Mouse (Mus musculus): Measurements from ENCODE around the gene Tmem201. TPM values are rescaled to one million over a fixed set of nuclear protein-coding genes. Genes with fewer than 3 reads are reported as not detected.
A peak's percentile ranks its signal among the peaks of the same experiment; 100 is the strongest.

Gene Tmem201
- polyA plus RNA-seq (2015; fragmentation: Nextera tagmentation; extraction: Ambion mirVana): 44.2 and 53.3 TPM in 2 replicates

GRCm38 (mm10) chr4:149737383-149738324 lies at the start of gene Tmem201:
Tmem201 (minus strand) TSS chr4:149738044.
- peak; percentile 91 for ATAC-seq (ENCODE audit: low FRiP score, low read depth)
- WGBS: under 1% methylated on average over 96 of the region's 97 CpGs
- H3K4me3 ChIP-seq: peak within 1 kb of the TSS; percentile 78
- peaks cover 11% of the 10 kb centered on the region for H3K36me3 ChIP-seq
- H3K4me1 ChIP-seq (replicated peaks): peaks cover 53% of the 10 kb centered on the region
- H3K27ac ChIP-seq (replicated peaks): peak within 1 kb of the TSS; percentile 84
- H3K9me3 ChIP-seq: no peaks in the 10 kb centered on the region
- H3K4me2 ChIP-seq: peak within 1 kb of the TSS; percentile 82
- no peaks in the 10 kb centered on the region for H3K27me3 ChIP-seq
- peak within 1 kb of the TSS; percentile 79 for H3K9ac ChIP-seq

GRCm38 (mm10) chr4:149784901-149785300 lies 47.1 kb upstream of the Tmem201 start:
- WGBS: 86% methylated on average over 5 of the region's 5 CpGs
- ATAC-seq (ENCODE audit: low FRiP score, low read depth): no peak
- no peak overlapping the region for H3K4me2 ChIP-seq
- H3K9ac ChIP-seq: no peak overlapping the region
- no peak overlapping the region for H3K27ac ChIP-seq (replicated peaks)
- H3K4me3 ChIP-seq: no peak overlapping the region
- H3K9me3 ChIP-seq: no peaks in the 10 kb centered on the region
- H3K4me1 ChIP-seq (replicated peaks): peaks cover 3% of the 10 kb centered on the region; the same call in 1 of the 2 replicates
- no peaks in the 10 kb centered on the region for H3K27me3 ChIP-seq
- H3K36me3 ChIP-seq: no peaks in the 10 kb centered on the region

GRCm38 (mm10) chr4:149784371-149784770 lies 46.5 kb upstream of the Tmem201 start:
- Histone ChIP-seq H3K4me1 (replicated peaks) (no peaks in the 10 kb centered on the region), H3K4me2 (no peak overlapping the region), H3K9me3 (no peaks in the 10 kb centered on the region), H3K27ac (replicated peaks) (no peak overlapping the region), H3K27me3 (no peaks in the 10 kb centered on the region), H3K4me3 (no peak overlapping the region), H3K9ac (no peak overlapping the region), H3K36me3 (no peaks in the 10 kb centered on the region)
- ATAC-seq (ENCODE audit: low FRiP score, low read depth): no peak
- 89% methylated on average over 9 of the region's 9 CpGs for WGBS

GRCm38 (mm10) chr4:149782975-149783374 lies 45.1 kb upstream of the Tmem201 start:
- H3K27me3 ChIP-seq: no peaks in the 10 kb centered on the region
- no peak overlapping the region for H3K4me2 ChIP-seq
- WGBS: 68% methylated on average over 8 of the region's 8 CpGs
- no peak overlapping the region; the same call in 1 of the 2 replicates for H3K27ac ChIP-seq (replicated peaks)
- no peaks in the 10 kb centered on the region for H3K9me3 ChIP-seq
- no peaks in the 10 kb centered on the region for H3K36me3 ChIP-seq
- H3K4me3 ChIP-seq: no peak overlapping the region
- no peak for ATAC-seq (ENCODE audit: low FRiP score, low read depth)
- no peaks in the 10 kb centered on the region for H3K4me1 ChIP-seq (replicated peaks)
- H3K9ac ChIP-seq: no peak overlapping the region

- H3K27me3 ChIP-seq: no peaks in the 10 kb centered on the region
- H3K36me3 ChIP-seq: no peaks in the 10 kb centered on the region
- WGBS: 70% methylated on average over 13 of the region's 13 CpGs
- H3K9me3 ChIP-seq: no peaks in the 10 kb centered on the region
- no peak overlapping the region for H3K4me2 ChIP-seq
- no peaks in the 10 kb centered on the region for H3K4me1 ChIP-seq (replicated peaks)
- no peak overlapping the region for H3K27ac ChIP-seq (replicated peaks)
- H3K4me3 ChIP-seq: no peak overlapping the region
- no peak overlapping the region for H3K9ac ChIP-seq
- no peak for ATAC-seq (ENCODE audit: low FRiP score, low read depth)
These were observed 42.9 kb upstream of the Tmem201 start for GRCm38 (mm10) chr4:149780565-149781356.

- Histone ChIP-seq H3K9ac (no peak overlapping the region), H3K36me3 (no peaks in the 10 kb centered on the region), H3K4me3 (no peak overlapping the region), H3K9me3 (no peaks in the 10 kb centered on the region), H3K27me3 (no peaks in the 10 kb centered on the region), H3K4me2 (no peak overlapping the region), H3K27ac (replicated peaks) (no peak overlapping the region), H3K4me1 (replicated peaks) (peaks cover 4% of the 10 kb centered on the region; the same call in 1 of the 2 replicates)
- 84% methylated on average over 9 of the region's 9 CpGs for WGBS
- no peak for ATAC-seq (ENCODE audit: low FRiP score, low read depth)
These were observed 42.1 kb upstream of the Tmem201 start for GRCm38 (mm10) chr4:149779966-149780365.

GRCm38 (mm10) chr4:149777126-149777525 lies 39.3 kb upstream of the Tmem201 start:
- Histone ChIP-seq H3K4me1 (replicated peaks) (peaks cover 24% of the 10 kb centered on the region), H3K27me3 (no peaks in the 10 kb centered on the region), H3K4me2 (no peak overlapping the region), H3K9me3 (no peaks in the 10 kb centered on the region), H3K9ac (no peak overlapping the region), H3K4me3 (no peak overlapping the region), H3K36me3 (no peaks in the 10 kb centered on the region), H3K27ac (replicated peaks) (no peak overlapping the region)
- WGBS: 78% methylated on average over 9 of the region's 9 CpGs
- ATAC-seq (ENCODE audit: low FRiP score, low read depth): no peak

GRCm38 (mm10) chr4:149775760-149776362 lies 38.0 kb upstream of the Tmem201 start:
- H3K4me2 ChIP-seq: no peak overlapping the region
- H3K4me1 ChIP-seq (replicated peaks): peaks cover 29% of the 10 kb centered on the region
- H3K4me3 ChIP-seq: no peak overlapping the region
- no peak overlapping the region for H3K27ac ChIP-seq (replicated peaks)
- no peaks in the 10 kb centered on the region for H3K9me3 ChIP-seq
- no peak overlapping the region for H3K9ac ChIP-seq
- H3K27me3 ChIP-seq: no peaks in the 10 kb centered on the region
- ATAC-seq (ENCODE audit: low FRiP score, low read depth): no peak
- H3K36me3 ChIP-seq: no peaks in the 10 kb centered on the region
- 37% methylated on average over 8 of the region's 8 CpGs for WGBS

- Histone ChIP-seq H3K9ac (no peak overlapping the region), H3K9me3 (no peaks in the 10 kb centered on the region), H3K4me2 (no peak overlapping the region), H3K27me3 (no peaks in the 10 kb centered on the region), H3K36me3 (no peaks in the 10 kb centered on the region), H3K4me1 (replicated peaks) (peaks cover 29% of the 10 kb centered on the region), H3K4me3 (no peak overlapping the region), H3K27ac (replicated peaks) (no peak overlapping the region)
- no peak for ATAC-seq (ENCODE audit: low FRiP score, low read depth)
- 59% methylated on average over 7 of the region's 7 CpGs for WGBS
These were observed 37.5 kb upstream of the Tmem201 start for GRCm38 (mm10) chr4:149775330-149775729.

- no peaks in the 10 kb centered on the region for H3K9me3 ChIP-seq
- H3K4me2 ChIP-seq: peak within 1 kb of the TSS; percentile 85
- H3K4me3 ChIP-seq: peak within 1 kb of the TSS; percentile 68
- 0% methylated on average over 50 of the region's 51 CpGs for WGBS
- no peaks in the 10 kb centered on the region for H3K36me3 ChIP-seq
- H3K27ac ChIP-seq (replicated peaks): peak within 1 kb of the TSS; percentile 83
- ATAC-seq (ENCODE audit: low FRiP score, low read depth): peak; percentile 98
- H3K9ac ChIP-seq: peak within 1 kb of the TSS; percentile 81
- no peaks in the 10 kb centered on the region for H3K27me3 ChIP-seq
- peaks cover 29% of the 10 kb centered on the region for H3K4me1 ChIP-seq (replicated peaks)
These were observed 36.2 kb upstream of the Tmem201 start, which contains the start of gene Slc25a33 for GRCm38 (mm10) chr4:149774094-149774470. Slc25a33 (minus strand) TSS chr4:149774277.

- H3K27me3 ChIP-seq: no peaks in the 10 kb centered on the region
- under 1% methylated on average over 64 of the region's 65 CpGs for WGBS
- peak overlapping the region; percentile 81 for H3K9ac ChIP-seq
- ATAC-seq (ENCODE audit: low FRiP score, low read depth): peak; percentile 72
- peaks cover 29% of the 10 kb centered on the region for H3K4me1 ChIP-seq (replicated peaks)
- H3K27ac ChIP-seq (replicated peaks): peak overlapping the region; percentile 83
- no peaks in the 10 kb centered on the region for H3K9me3 ChIP-seq
- H3K4me2 ChIP-seq: peak overlapping the region; percentile 85
- H3K36me3 ChIP-seq: no peaks in the 10 kb centered on the region
- H3K4me3 ChIP-seq: peak overlapping the region; percentile 68
These were observed 35.7 kb upstream of the Tmem201 start for GRCm38 (mm10) chr4:149773408-149774093.

Measured in hindbrain, embryonic 15.5 days (tissue).